In genomic region chr10:128731002-128731433, GRCm38 (mm10) we compare ENCODE assay signal across 8 mouse cellular contexts. TPM values are rescaled to one million over a fixed set of nuclear protein-coding genes. Genes with fewer than 3 reads are reported as not detected.
DNase-seq lines count a peak whose midpoint lies in the region; ATAC-seq lines count a peak whose summit lies in the region.

No protein-coding gene starts in this region.

- ATAC-seq in frontal cortex, adult (ENCODE audit: low TSS enrichment): peak; percentile 67
- peak; percentile 88 for ATAC-seq in hematopoietic stem cell, adult 5-6 weeks (replicated peaks in 1 of 2; ENCODE audit: insufficient read depth in 1 of 2, low FRiP score in 2 of 2, low TSS enrichment in 1 of 2, low read depth in 1 of 2, poor library complexity in 2 of 2, severe bottlenecking in 2 of 2)

- peak; percentile 65 for DNase-seq in R1 (ENCODE audit: low read depth, low spot score)
- DNase-seq in cerebellum, postnatal 10 days: peak; percentile 90 to 92
- peak; percentile 51 to 60 for DNase-seq in layer of hippocampus, postnatal 14 days (ENCODE audit: low spot score in 2 of 2)
- peak; percentile 75 to 85 for DNase-seq in lung, postnatal 4 days
- DNase-seq in retina, postnatal 7 days (ENCODE audit: low read depth, low spot score): peak; percentile 40
- peak; percentile 81 for DNase-seq in urinary bladder, postnatal 14 days (ENCODE audit: low spot score)

RNA-seq across cellular contexts. Expression of gene Dgka, which starts 13.6 kb away (rescaled TPM):
- total RNA-seq in hematopoietic stem cell, adult 5-6 weeks (2017): 15.4 and 17.8 TPM in 2 replicates
- total RNA-seq in layer of hippocampus, postnatal 14 days (2021): 10 to 100 TPM; 10.4 to 10.5 TPM

RNA-seq across cellular contexts. Expression of gene Pym1, which starts 16.7 kb away (rescaled TPM):
- 29.2 and 57.2 TPM in 2 replicates for total RNA-seq in hematopoietic stem cell, adult 5-6 weeks (2017)
- total RNA-seq in layer of hippocampus, postnatal 14 days (2021): 10 to 100 TPM; 30.2 to 31.0 TPM

RNA-seq across cellular contexts. Expression of gene Cdk2, which starts 26.2 kb away (rescaled TPM):
- total RNA-seq in hematopoietic stem cell, adult 5-6 weeks (2017): 72.5 and 89.6 TPM in 2 replicates
- total RNA-seq in layer of hippocampus, postnatal 14 days (2021): 1 to 10 TPM; 6.1 to 9.3 TPM

RNA-seq across cellular contexts. Expression of gene Pmel, which starts 27.0 kb away (rescaled TPM):
- total RNA-seq in hematopoietic stem cell, adult 5-6 weeks (2017): 1.2 and 1.8 TPM in 2 replicates
- 1 to 10 TPM; 1.5 to 1.6 TPM for total RNA-seq in layer of hippocampus, postnatal 14 days (2021)

RNA-seq across cellular contexts. Expression of gene Rab5b, which starts 35.0 kb away (rescaled TPM):
- 36.4 and 51.5 TPM in 2 replicates for total RNA-seq in hematopoietic stem cell, adult 5-6 weeks (2017)
- total RNA-seq in layer of hippocampus, postnatal 14 days (2021): 100 to 1,000 TPM; 127 to 133 TPM

Comparison
In these comparisons a context has a peak if more than half of its experiments do, and no peak if none do; other contexts are left out.
1. Peak in every context shown above with its lines: DNase-seq and ATAC-seq.
2. DNase-seq: peak in every context shown above with its lines; median percentile 91 in cerebellum, postnatal 10 days; 81 in urinary bladder, postnatal 14 days; 80 in lung, postnatal 4 days; 65 in R1; 56 in layer of hippocampus, postnatal 14 days; 40 in retina, postnatal 7 days.